Mouse (Mus musculus): ENCODE data around the gene Cebpb.

- no peak for TF ChIP-seq FLI1 (IDR thresholded peaks at IDR 0.05; ENCODE audit: low read length)
- no peak for TF ChIP-seq GATA1 (IDR thresholded peaks at IDR 0.05; ENCODE audit: borderline replicate concordance, low read length)
These were observed 15.7 kb downstream of the Cebpb start for GRCm38 (mm10) chr2:167704409-167704808.
